Mouse (Mus musculus) G1E (cell line): ENCODE data around the gene Ralgapa2. TPM values are rescaled to one million over a fixed set of nuclear protein-coding genes. Genes with fewer than 3 reads are reported as not detected.

Experiments
- ATAC-seq: 2 replicates; pipeline ENCODE4 v1.8.0; 2016; ENCODE audit warnings: mild to moderate bottlenecking; ENCODE audit not compliant: insufficient number of reproducible peaks, poor library complexity, low FRiP score, severe bottlenecking; ENCODE audit errors: extremely low read depth
- DNase-seq: peaks from one replicate; pipeline ENCODE4 v3.0.0; 2012; ENCODE audit warnings: low spot score
- H3K27me3 ChIP-seq: 2 replicates; pipeline ENCODE4 v1.6.1; 2012; ENCODE audit warnings: mild to moderate bottlenecking, low read length, inconsistent platforms; ENCODE audit not compliant: insufficient read depth
- H3K36me3 ChIP-seq: replicated peaks from 2 replicates; pipeline ENCODE3; 2012; ENCODE audit warnings: mild to moderate bottlenecking, inconsistent platforms
- H3K4me1 ChIP-seq: 2 replicates; pipeline ENCODE4 v1.6.1; 2012; ENCODE audit warnings: low read depth, low read length, inconsistent platforms, mixed read lengths; ENCODE audit not compliant: insufficient read depth
- H3K4me3 ChIP-seq: 2 replicates; pipeline ENCODE4 v1.5.1; 2012; ENCODE audit warnings: low read depth, mild to moderate bottlenecking, inconsistent platforms, low read length, moderate library complexity, mixed read lengths
- H3K9me3 ChIP-seq: replicated peaks from 2 replicates; pipeline ENCODE4 v1.6.1; 2012; ENCODE audit warnings: inconsistent platforms
- CTCF ChIP-seq: IDR thresholded peaks from 2 replicates; pipeline ENCODE4 v1.5.1; 2012; ENCODE audit warnings: low read depth, low read length, inconsistent platforms, mixed read lengths
- GATA1 ChIP-seq: IDR thresholded peaks from 2 replicates; pipeline ENCODE4 v1.6.1; 2012; ENCODE audit warnings: borderline replicate concordance, low read length, inconsistent platforms, mixed read lengths
- GATA2 ChIP-seq: IDR thresholded peaks from 2 replicates; pipeline ENCODE4 v1.6.1; 2012; ENCODE audit warnings: low read depth, low read length, inconsistent platforms, borderline replicate concordance
- POLR2AphosphoS5 ChIP-seq: IDR thresholded peaks from 2 replicates; pipeline ENCODE4 v1.6.1; 2012; ENCODE audit warnings: low read depth, low read length, inconsistent platforms; ENCODE audit not compliant: insufficient replicate concordance
- TAL1 ChIP-seq: conservative IDR thresholded peaks from 2 replicates; pipeline ENCODE4 v1.6.1; 2012; ENCODE audit warnings: low read depth, low read length, inconsistent platforms, mixed read lengths
- polyA plus RNA-seq: library from polyadenylated mRNA; stranded (reverse); fragments of >175 nt; gene quantifications from 2 replicates; pipeline ENCODE4 v1.2.3, GENCODE M21; 2012
- total RNA-seq, 2 experiments: library from RNA; stranded (forward) in 1 of 2; stranded (reverse) in 1 of 2; fragments of 200-1000 nt in 1 of 2; fragments of >200 nt in 1 of 2; fragmentation: Nextera tagmentation in 1 of 2; gene quantifications; 2 replicates each; pipeline ENCODE4 v1.2.3; 2014 to 2017

Gene Ralgapa2
- total and polyA plus RNA-seq, 3 experiments: 8.2 to 25.2 (median 16.2) TPM

DNA sequence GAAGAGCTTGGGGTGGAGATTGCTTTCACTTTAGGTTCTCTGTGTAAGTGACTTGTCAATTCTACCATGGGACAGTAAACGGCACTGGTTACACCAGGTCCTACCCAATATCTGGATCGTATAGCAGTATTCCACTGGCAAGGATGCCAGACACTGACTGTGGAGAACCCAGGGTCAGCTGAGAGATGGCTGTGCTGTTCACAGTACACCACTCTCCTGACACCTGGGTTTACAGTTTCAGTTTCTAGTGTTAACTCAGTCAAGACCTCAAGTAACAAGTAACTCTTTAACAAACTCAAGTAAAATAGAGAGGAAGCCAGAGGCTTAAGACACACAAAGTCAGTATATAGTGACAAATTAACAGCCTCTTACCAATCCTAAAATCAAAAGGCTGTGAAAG lies 54.6 kb downstream of the Ralgapa2 start:
- H3K9me3 ChIP-seq: no peaks in the 10 kb centered on the region
- no peak for ATAC-seq
- H3K27me3 ChIP-seq: no peaks in the 10 kb centered on the region
- H3K36me3 ChIP-seq: peaks cover 13% of the 10 kb centered on the region
- DNase-seq: no peak
- H3K4me3 ChIP-seq: no peak overlapping the region
- no peaks in the 10 kb centered on the region; the same call in 1 of the 2 replicates for H3K4me1 ChIP-seq
- TF ChIP-seq POLR2AphosphoS5 (no peak), GATA1 (no peak), GATA2 (no peak), CTCF (no peak), TAL1 (no peak)

DNA sequence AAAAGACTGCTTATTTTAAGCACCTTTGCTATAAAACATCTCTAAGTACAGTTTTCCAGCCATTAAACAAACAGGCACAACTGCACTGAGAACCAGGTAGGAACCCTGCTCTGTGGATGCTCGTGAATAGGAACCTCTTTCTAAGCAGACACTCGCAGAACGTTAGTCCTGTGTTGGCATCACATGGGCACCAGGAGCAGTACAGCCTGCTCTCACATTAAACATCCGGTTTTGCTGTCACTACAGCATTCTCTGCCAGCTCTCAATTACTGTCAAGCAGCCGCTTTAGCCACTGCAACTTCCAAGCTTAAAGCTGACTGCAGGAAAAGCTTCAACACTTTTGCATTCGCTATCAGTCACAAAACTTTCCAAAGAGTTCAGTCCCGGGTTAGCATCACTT lies 55.5 kb downstream of the Ralgapa2 start:
- H3K4me1 ChIP-seq: no peaks in the 10 kb centered on the region; the same call in 1 of the 2 replicates
- no peaks in the 10 kb centered on the region for H3K27me3 ChIP-seq
- no peaks in the 10 kb centered on the region for H3K9me3 ChIP-seq
- TF ChIP-seq POLR2AphosphoS5 (no peak), GATA2 (no peak), TAL1 (no peak), GATA1 (no peak), CTCF (no peak)
- DNase-seq (no peak), ATAC-seq (no peak)
- no peak overlapping the region for H3K4me3 ChIP-seq
- H3K36me3 ChIP-seq: peaks cover 16% of the 10 kb centered on the region

DNA sequence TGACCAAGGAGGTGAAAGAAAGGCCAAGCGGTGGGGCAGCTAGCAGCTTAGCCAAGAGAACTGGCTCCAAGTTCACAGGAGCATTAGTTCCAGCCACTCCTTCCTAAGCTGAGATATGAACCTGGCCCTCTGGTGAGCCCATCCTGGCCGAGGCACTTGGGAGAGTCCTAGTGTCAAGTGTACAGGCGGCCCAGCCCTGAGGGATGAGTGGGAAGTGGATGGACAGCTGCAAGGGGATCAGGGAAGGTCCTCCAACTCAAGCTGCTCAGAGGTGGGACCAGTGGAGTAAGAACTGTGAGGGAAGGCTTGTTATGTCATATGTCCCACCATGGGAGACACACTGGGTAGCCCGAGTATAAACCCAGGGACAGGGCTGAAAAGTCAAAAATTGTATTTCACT lies 56.1 kb downstream of the Ralgapa2 start:
- no peaks in the 10 kb centered on the region for H3K9me3 ChIP-seq
- H3K27me3 ChIP-seq: no peaks in the 10 kb centered on the region
- DNase-seq: no peak
- H3K36me3 ChIP-seq: peaks cover 21% of the 10 kb centered on the region
- no peaks in the 10 kb centered on the region; the same call in 1 of the 2 replicates for H3K4me1 ChIP-seq
- no peak for ATAC-seq
- no peak overlapping the region for H3K4me3 ChIP-seq
- TF ChIP-seq GATA1 (no peak), GATA2 (no peak), CTCF (no peak), TAL1 (no peak), POLR2AphosphoS5 (no peak)

DNA sequence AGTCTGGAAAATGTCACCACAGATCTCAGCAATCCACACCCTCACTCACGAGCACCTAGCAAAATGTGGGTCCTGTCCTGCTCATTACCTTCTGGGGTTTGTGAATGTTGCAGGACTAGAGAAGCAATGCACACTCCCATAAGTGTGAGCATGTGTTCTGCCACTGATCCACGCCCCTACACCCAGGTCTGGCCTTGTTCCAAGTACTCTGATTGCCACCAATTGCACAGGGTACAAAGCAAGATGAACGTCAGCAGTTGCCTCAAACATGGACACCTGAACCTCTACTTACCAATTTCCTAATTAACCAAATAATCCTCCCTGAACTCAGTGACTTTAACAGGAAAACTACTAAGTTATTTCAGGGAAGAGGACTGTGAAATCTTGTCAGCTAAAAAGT lies 68.1 kb downstream of the Ralgapa2 start:
- no peak overlapping the region for H3K4me3 ChIP-seq
- H3K4me1 ChIP-seq: no peaks in the 10 kb centered on the region
- H3K36me3 ChIP-seq: peaks cover 50% of the 10 kb centered on the region
- TF ChIP-seq GATA2 (no peak), CTCF (no peak), POLR2AphosphoS5 (no peak), GATA1 (no peak), TAL1 (no peak)
- no peaks in the 10 kb centered on the region for H3K27me3 ChIP-seq
- H3K9me3 ChIP-seq: no peaks in the 10 kb centered on the region
- DNase-seq (no peak), ATAC-seq (no peak)

DNA sequence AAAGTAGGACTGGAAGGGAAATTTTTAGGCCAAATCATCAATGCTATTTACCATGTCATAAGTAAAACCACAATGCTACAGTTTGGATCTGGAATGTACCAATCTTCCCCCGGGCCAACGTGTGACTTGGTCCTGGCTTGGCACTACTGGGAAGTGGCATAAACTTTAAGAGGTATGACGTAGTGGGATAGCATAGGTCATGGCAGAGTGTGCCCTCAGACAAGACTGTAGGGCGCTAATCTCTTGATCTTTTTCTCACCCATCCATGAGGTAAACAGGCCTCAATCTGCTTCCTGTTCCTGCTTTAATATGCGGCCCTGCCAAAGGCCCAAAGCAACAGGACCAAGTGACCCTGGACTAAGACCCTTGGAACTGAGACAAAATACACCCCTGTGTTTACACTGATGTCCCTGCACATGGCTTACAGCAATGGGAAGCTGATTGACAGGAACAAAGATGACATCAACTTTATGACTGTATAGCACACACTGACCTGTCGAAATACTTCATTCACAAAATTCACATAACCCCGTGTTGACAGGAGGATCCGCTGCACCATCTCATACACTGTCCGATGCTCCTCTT lies 68.8 kb downstream of the Ralgapa2 start:
- Histone ChIP-seq H3K27me3 (no peaks in the 10 kb centered on the region), H3K4me1 (no peaks in the 10 kb centered on the region), H3K9me3 (no peaks in the 10 kb centered on the region), H3K4me3 (no peak overlapping the region), H3K36me3 (peaks cover 49% of the 10 kb centered on the region)
- TF ChIP-seq GATA2 (no peak), POLR2AphosphoS5 (no peak), GATA1 (no peak), TAL1 (no peak), CTCF (no peak)
- ATAC-seq: no peak
- DNase-seq: no peak

DNA sequence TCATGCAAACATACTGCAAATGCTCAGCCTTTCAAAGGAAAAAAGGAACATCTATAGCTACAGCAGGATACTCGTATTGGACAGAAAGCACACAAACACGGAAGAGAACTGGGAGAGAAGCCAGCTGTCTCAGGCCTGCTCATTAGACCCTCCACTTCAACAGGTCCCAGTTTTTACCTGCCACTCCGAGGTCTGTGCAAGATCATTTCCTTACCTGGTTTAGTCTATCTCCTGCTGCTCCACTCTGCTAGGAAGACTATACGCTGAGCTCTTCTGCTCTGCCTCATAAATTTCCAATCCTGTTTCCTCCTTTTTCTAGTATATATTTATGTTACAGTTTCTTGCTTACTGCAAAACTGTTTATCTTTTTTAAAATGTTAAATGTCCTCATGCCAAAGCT lies 70.4 kb downstream of the Ralgapa2 start:
- no peak overlapping the region for H3K4me3 ChIP-seq
- DNase-seq (no peak), ATAC-seq (no peak)
- no peaks in the 10 kb centered on the region for H3K9me3 ChIP-seq
- no peaks in the 10 kb centered on the region for H3K4me1 ChIP-seq
- H3K36me3 ChIP-seq: peaks cover 52% of the 10 kb centered on the region
- TF ChIP-seq GATA1 (no peak), TAL1 (no peak), GATA2 (no peak), CTCF (no peak), POLR2AphosphoS5 (no peak)
- H3K27me3 ChIP-seq: no peaks in the 10 kb centered on the region
